Mouse (Mus musculus) 3T3-L1 (cell line): ENCODE data around the gene Exoc3l4.

Experiments used
- DNase-seq: peaks from one replicate; pipeline ENCODE4 v3.0.0-alpha.2; 2015; ENCODE audit warnings: low read depth, low spot score

The Exoc3l4 gene

GRCm38 (mm10) chr12:111416921-111417779 is at the start of gene Exoc3l4:
Gene Exoc3l4, plus strand, starts transcription at chr12:111417017.
- DNase-seq: no peak

- DNase-seq: no peak
Observed at GRCm38 (mm10) chr12:111367065-111367464, 49.8 kb upstream of the Exoc3l4 start.

- no peak for DNase-seq
Observed at GRCm38 (mm10) chr12:111370249-111370648, 46.6 kb upstream of the Exoc3l4 start.

GRCm38 (mm10) chr12:111371905-111372304 is 44.9 kb upstream of the Exoc3l4 start:
- no peak for DNase-seq

GRCm38 (mm10) chr12:111373411-111373810 is 43.4 kb upstream of the Exoc3l4 start:
- DNase-seq: no peak

- DNase-seq: no peak
Observed at GRCm38 (mm10) chr12:111374727-111375126, 42.1 kb upstream of the Exoc3l4 start.

- no peak for DNase-seq
Observed at GRCm38 (mm10) chr12:111375559-111375958, 41.3 kb upstream of the Exoc3l4 start.

- no peak for DNase-seq
Observed at GRCm38 (mm10) chr12:111376053-111376452, 40.8 kb upstream of the Exoc3l4 start.

- DNase-seq: peak; percentile 35
Observed at GRCm38 (mm10) chr12:111376826-111377331, 39.9 kb upstream of the Exoc3l4 start.

GRCm38 (mm10) chr12:111377376-111377973 is 39.3 kb upstream of the Exoc3l4 start, which contains the start of gene Cdc42bpb:
Gene Cdc42bpb, minus strand, starts transcription at chr12:111377718.
- DNase-seq: peak; percentile 82

- peak; percentile 42 for DNase-seq
Observed at GRCm38 (mm10) chr12:111377986-111378490, 38.8 kb upstream of the Exoc3l4 start.

- no peak for DNase-seq
Observed at GRCm38 (mm10) chr12:111378812-111379211, 38.0 kb upstream of the Exoc3l4 start.

GRCm38 (mm10) chr12:111385883-111386641 is 30.8 kb upstream of the Exoc3l4 start:
- no peak for DNase-seq

GRCm38 (mm10) chr12:111386642-111387120 is 30.1 kb upstream of the Exoc3l4 start:
- peak; percentile 25 for DNase-seq

- DNase-seq: no peak
Observed at GRCm38 (mm10) chr12:111387146-111387545, 29.7 kb upstream of the Exoc3l4 start.

- no peak for DNase-seq
Observed at GRCm38 (mm10) chr12:111394008-111394407, 22.8 kb upstream of the Exoc3l4 start.

GRCm38 (mm10) chr12:111396997-111397396 is 19.8 kb upstream of the Exoc3l4 start:
- DNase-seq: no peak

- peak; percentile 91 for DNase-seq
Observed at GRCm38 (mm10) chr12:111401454-111402184, 15.2 kb upstream of the Exoc3l4 start.

GRCm38 (mm10) chr12:111404880-111405279 is 11.9 kb upstream of the Exoc3l4 start:
- no peak for DNase-seq

- DNase-seq: no peak
Observed at GRCm38 (mm10) chr12:111406622-111407021, 10.2 kb upstream of the Exoc3l4 start, which contains the start of gene Lbhd2. Gene Lbhd2, plus strand, starts transcription at chr12:111406809.

GRCm38 (mm10) chr12:111409583-111409982 is 7.2 kb upstream of the Exoc3l4 start:
- DNase-seq: no peak
